Mouse (Mus musculus) forebrain, embryonic 11.5 days (tissue): ENCODE results near the gene Kcna7. TPM values are rescaled to one million over a fixed set of nuclear protein-coding genes. Genes with fewer than 3 reads are reported as not detected.

Experiments used
- ATAC-seq: fragments of 200-750 bp; cut with Nextera tagmentation; replicated peaks from 2 replicates; pipeline ENCODE4 v1.8.0; 2017; ENCODE audit warnings: moderate TSS enrichment; ENCODE audit not compliant: low FRiP score
- DNase-seq: peaks from one replicate; pipeline ENCODE4 v3.0.0-alpha.2; 2017; ENCODE audit warnings: low spot score
- H3K27ac ChIP-seq: fragments of 300-500 bp; sonication (generic); 2 replicates; pipeline ENCODE4 v1.5.1; 2014; ENCODE audit warnings: low read depth, low read length
- H3K27me3 ChIP-seq: fragments of 300-500 bp; sonication (generic); 2 replicates; pipeline ENCODE4 v1.6.1; 2014; ENCODE audit warnings: mild to moderate bottlenecking, low read length, mixed read lengths; ENCODE audit not compliant: control insufficient read depth, insufficient read depth
- H3K36me3 ChIP-seq: fragments of 300-500 bp; sonication (generic); 2 replicates; pipeline ENCODE4 v1.6.1; 2014; ENCODE audit warnings: mild to moderate bottlenecking, low read length, moderate library complexity, mixed read lengths; ENCODE audit not compliant: control insufficient read depth, insufficient read depth
- H3K4me1 ChIP-seq: fragments of 300-500 bp; sonication (generic); replicated peaks from 2 replicates; pipeline ENCODE4 v1.6.1; 2014; ENCODE audit warnings: low read length, mixed read lengths; ENCODE audit not compliant: control insufficient read depth, insufficient read depth
- H3K4me2 ChIP-seq: fragments of 300-500 bp; sonication (generic); 2 replicates; pipeline ENCODE4 v1.6.1; 2014; ENCODE audit warnings: low read depth, mild to moderate bottlenecking, low read length, moderate library complexity, mixed read lengths; ENCODE audit not compliant: severe bottlenecking
- H3K4me3 ChIP-seq: fragments of 300-500 bp; sonication (generic); 2 replicates; pipeline ENCODE4 v1.5.1; 2014; ENCODE audit warnings: low read depth, low read length
- H3K9ac ChIP-seq: fragments of 300-500 bp; sonication (generic); 2 replicates; pipeline ENCODE4 v1.6.1; 2014; ENCODE audit warnings: low read length
- H3K9me3 ChIP-seq: fragments of 300-500 bp; sonication (generic); 2 replicates; pipeline ENCODE4 v1.6.1; 2016; ENCODE audit warnings: low read length, mixed read lengths; ENCODE audit not compliant: control insufficient read depth
- WGBS: fragments of 180-500 bp; shearing (Covaris S2); extraction: QIAGEN DNeasy Blood & Tissue Kit; methylation state at CpG from one replicate; pipeline ENCODE4 v1.1.7; 2014; 5-methylcytosine and 5-hydroxymethylcytosine counted together
- polyA plus RNA-seq: library from polyadenylated mRNA; unstranded; fragments of >200 nt; fragmentation: Nextera tagmentation; extraction: Ambion mirVana; gene quantifications from 2 replicates; pipeline ENCODE4 v1.2.1, GENCODE M21; 2014

The Kcna7 gene
- polyA plus RNA-seq, 1 experiment from 2014 or later: not detected

GRCm38 (mm10) chr7:45365742-45366651, 39.5 kb upstream of the Kcna7 start:
- Histone ChIP-seq H3K27me3 (peaks cover 22% of the 10 kb centered on the region), H3K9me3 (no peaks in the 10 kb centered on the region), H3K27ac (no peak overlapping the region), H3K4me2 (peak overlapping the region; percentile 60), H3K4me1 (peaks cover 18% of the 10 kb centered on the region), H3K4me3 (peak overlapping the region; percentile 67), H3K36me3 (no peaks in the 10 kb centered on the region), H3K9ac (peak overlapping the region; percentile 77)
- peak; percentile 79 for DNase-seq
- WGBS: 4% methylated on average over 34 of the region's 35 CpGs
- no peak; the same call in 1 of the 2 replicates for ATAC-seq

- H3K4me3 ChIP-seq: peak within 1 kb of the TSS; percentile 67
- no peak for DNase-seq
- ATAC-seq: peak; percentile 45
- peak within 1 kb of the TSS; percentile 60 for H3K4me2 ChIP-seq
- peaks cover 22% of the 10 kb centered on the region for H3K27me3 ChIP-seq
- peak within 1 kb of the TSS; percentile 52; the same call in 1 of the 2 replicates for H3K27ac ChIP-seq
- peak within 1 kb of the TSS; percentile 77 for H3K9ac ChIP-seq
- H3K36me3 ChIP-seq: no peaks in the 10 kb centered on the region
- H3K9me3 ChIP-seq: no peaks in the 10 kb centered on the region
- WGBS: 1% methylated on average over 15 of the region's 26 CpGs
- H3K4me1 ChIP-seq: peaks cover 17% of the 10 kb centered on the region
These were observed 38.8 kb upstream of the Kcna7 start, which contains the start of gene Ppfia3 for GRCm38 (mm10) chr7:45366652-45367019. Gene Ppfia3 (minus strand): TSS chr7:45367019.

GRCm38 (mm10) chr7:45367020-45367880, 38.2 kb upstream of the Kcna7 start:
- H3K27me3 ChIP-seq: peaks cover 22% of the 10 kb centered on the region
- peak; percentile 89 for ATAC-seq
- peak overlapping the region; percentile 60 for H3K4me2 ChIP-seq
- H3K9me3 ChIP-seq: no peaks in the 10 kb centered on the region
- peak overlapping the region; percentile 52; the same call in 1 of the 2 replicates for H3K27ac ChIP-seq
- DNase-seq: peak; percentile 100
- H3K9ac ChIP-seq: peak overlapping the region; percentile 77
- peaks cover 15% of the 10 kb centered on the region for H3K4me1 ChIP-seq
- peak overlapping the region; percentile 67 for H3K4me3 ChIP-seq
- WGBS: under 1% methylated on average over 70 of the region's 70 CpGs
- no peaks in the 10 kb centered on the region for H3K36me3 ChIP-seq

GRCm38 (mm10) chr7:45368178-45368577, 37.3 kb upstream of the Kcna7 start:
- H3K27ac ChIP-seq: no peak overlapping the region
- H3K4me1 ChIP-seq: peaks cover 15% of the 10 kb centered on the region
- ATAC-seq: no peak
- H3K4me2 ChIP-seq: peak overlapping the region; percentile 60
- no peak overlapping the region for H3K9ac ChIP-seq
- peak overlapping the region; percentile 67 for H3K4me3 ChIP-seq
- no peaks in the 10 kb centered on the region for H3K9me3 ChIP-seq
- H3K27me3 ChIP-seq: peaks cover 20% of the 10 kb centered on the region
- 80% methylated on average over 15 of the region's 15 CpGs for WGBS
- DNase-seq: no peak
- H3K36me3 ChIP-seq: no peaks in the 10 kb centered on the region

GRCm38 (mm10) chr7:45369022-45369745, 36.3 kb upstream of the Kcna7 start:
- no peaks in the 10 kb centered on the region for H3K36me3 ChIP-seq
- H3K9ac ChIP-seq: no peak overlapping the region
- ATAC-seq (no peak), DNase-seq (no peak)
- 0 out of 2 replicates have a peak overlapping the region, but pooled peaks have one; percentile 91 for H3K4me2 ChIP-seq
- 74% methylated on average over 16 of the region's 16 CpGs for WGBS
- no peak overlapping the region for H3K27ac ChIP-seq
- no peaks in the 10 kb centered on the region for H3K9me3 ChIP-seq
- peaks cover 15% of the 10 kb centered on the region for H3K4me1 ChIP-seq
- peaks cover 18% of the 10 kb centered on the region for H3K27me3 ChIP-seq
- no peak overlapping the region for H3K4me3 ChIP-seq

GRCm38 (mm10) chr7:45369836-45370474, 35.5 kb upstream of the Kcna7 start:
- DNase-seq (no peak), ATAC-seq (peak; percentile 1; the same call in 1 of the 2 replicates)
- 9% methylated on average over 49 of the region's 52 CpGs for WGBS
- Histone ChIP-seq H3K4me3 (peak overlapping the region; percentile 39), H3K27me3 (peaks cover 18% of the 10 kb centered on the region), H3K9me3 (no peaks in the 10 kb centered on the region), H3K4me2 (peak overlapping the region; percentile 91), H3K9ac (peak overlapping the region; percentile 50; the same call in 1 of the 2 replicates), H3K4me1 (peaks cover 15% of the 10 kb centered on the region), H3K27ac (no peak overlapping the region), H3K36me3 (no peaks in the 10 kb centered on the region)

- peak; percentile 94 for DNase-seq
- WGBS: 11% methylated on average over 28 of the region's 28 CpGs
- Histone ChIP-seq H3K27me3 (peaks cover 16% of the 10 kb centered on the region), H3K27ac (no peak within 1 kb of the TSS), H3K9me3 (no peaks in the 10 kb centered on the region), H3K4me3 (peak within 1 kb of the TSS; percentile 39), H3K4me2 (peak within 1 kb of the TSS; percentile 91), H3K36me3 (peaks cover 3% of the 10 kb centered on the region; the same call in 1 of the 2 replicates), H3K4me1 (peaks cover 13% of the 10 kb centered on the region), H3K9ac (peak within 1 kb of the TSS; percentile 50; the same call in 1 of the 2 replicates)
- ATAC-seq: peak; percentile 62
These were observed 34.8 kb upstream of the Kcna7 start, which contains the start of gene Lin7b for GRCm38 (mm10) chr7:45370475-45371311. Gene Lin7b (minus strand): TSS chr7:45370583.
